Mouse (Mus musculus): ENCODE results near the gene Snrnp70.

Snrnp70 gene

GRCm38 (mm10) chr7:45336319-45336718 is 59.2 kb downstream of the Snrnp70 start:
- no peak for DNase-seq (ENCODE audit: low spot score)

GRCm38 (mm10) chr7:45335056-45335455 is 60.5 kb downstream of the Snrnp70 start, which contains the start of gene Hrc:
Hrc (plus strand) TSS chr7:45335290.
- no peak for DNase-seq (ENCODE audit: low spot score)

- DNase-seq (ENCODE audit: low spot score) = no peak
Measured at GRCm38 (mm10) chr7:45334605-45335004, 60.9 kb downstream of the Snrnp70 start.

GRCm38 (mm10) chr7:45333431-45333982 is 62.0 kb downstream of the Snrnp70 start, which contains the start of gene Trpm4:
Trpm4 (minus strand) TSS chr7:45333780.
- peak; percentile 58 for DNase-seq (ENCODE audit: low spot score)

GRCm38 (mm10) chr7:45332685-45333425 is 62.7 kb downstream of the Snrnp70 start:
- no peak for DNase-seq (ENCODE audit: low spot score)

- DNase-seq (ENCODE audit: low spot score) = no peak
Measured at GRCm38 (mm10) chr7:45331502-45331901, 64.0 kb downstream of the Snrnp70 start.

GRCm38 (mm10) chr7:45328841-45329475 is 66.6 kb downstream of the Snrnp70 start:
- DNase-seq (ENCODE audit: low spot score) = no peak

Data from spleen, adult 12 weeks (tissue).